Mouse (Mus musculus): ENCODE measurements around the gene Nsd1.
"Not testable (repeated sequence)": the region's sequence is repeated elsewhere in the genome, so short reads cannot be mapped to it uniquely, and the experiment has no call there.

Nsd1 gene

GRCm38 (mm10) chr13:55191535-55191934, 18.0 kb upstream of the Nsd1 start:
- DNase-seq, result no peak

GRCm38 (mm10) chr13:55202758-55203157, 6.8 kb upstream of the Nsd1 start:
- DNase-seq, result not testable (repeated sequence)

- no peak for DNase-seq
These were observed 5.8 kb upstream of the Nsd1 start for GRCm38 (mm10) chr13:55203740-55204139.

GRCm38 (mm10) chr13:55204667-55205389, 4.8 kb upstream of the Nsd1 start:
- no peak for DNase-seq

- no peak for DNase-seq
These were observed 4.0 kb upstream of the Nsd1 start for GRCm38 (mm10) chr13:55205448-55206205.

- no peak for DNase-seq
These were observed 539 bp upstream of the Nsd1 start for GRCm38 (mm10) chr13:55208837-55209648.

- peak; percentile 68 for DNase-seq
These were observed 800 bp downstream of the Nsd1 start for GRCm38 (mm10) chr13:55210193-55210970.

- DNase-seq, result no peak
These were observed 1.3 kb downstream of the Nsd1 start for GRCm38 (mm10) chr13:55210971-55211220.

GRCm38 (mm10) chr13:55211221-55212010, 1.8 kb downstream of the Nsd1 start:
- peak; percentile 84 for DNase-seq

- no peak for DNase-seq
These were observed 2.4 kb downstream of the Nsd1 start for GRCm38 (mm10) chr13:55212011-55212360.

- peak; percentile 70 for DNase-seq
These were observed 3.0 kb downstream of the Nsd1 start for GRCm38 (mm10) chr13:55212361-55213137.

- no peak for DNase-seq
These were observed 3.7 kb downstream of the Nsd1 start for GRCm38 (mm10) chr13:55213138-55213806.

- DNase-seq, result no peak
These were observed 14.8 kb downstream of the Nsd1 start for GRCm38 (mm10) chr13:55224364-55224763.

- no peak for DNase-seq
These were observed 21.1 kb downstream of the Nsd1 start for GRCm38 (mm10) chr13:55230701-55231100.

- DNase-seq, result no peak
These were observed 33.6 kb downstream of the Nsd1 start for GRCm38 (mm10) chr13:55243205-55243604.

GRCm38 (mm10) chr13:55247293-55248030, 37.9 kb downstream of the Nsd1 start:
- DNase-seq, result no peak

GRCm38 (mm10) chr13:55249246-55249645, 39.7 kb downstream of the Nsd1 start:
- DNase-seq, result no peak

GRCm38 (mm10) chr13:55252820-55253219, 43.2 kb downstream of the Nsd1 start:
- no peak for DNase-seq

- DNase-seq, result no peak
These were observed 45.6 kb downstream of the Nsd1 start for GRCm38 (mm10) chr13:55255052-55255652.

GRCm38 (mm10) chr13:55258651-55259050, 49.1 kb downstream of the Nsd1 start:
- DNase-seq, result no peak
